Mouse (Mus musculus) midbrain, embryonic 16.5 days (tissue): ENCODE data around the gene Lrrc4c. TPM values are rescaled to one million over a fixed set of nuclear protein-coding genes. Genes with fewer than 3 reads are reported as not detected.

ENCODE experiments used
- ATAC-seq: fragments of 200-750 bp; cut with Nextera tagmentation; 2 replicates; pipeline ENCODE4 v1.8.0; 2017; ENCODE audit warnings: moderate TSS enrichment
- H3K27ac ChIP-seq: fragments of 300-500 bp; sonication (generic); 2 replicates; pipeline ENCODE4 v1.5.1; 2014; ENCODE audit warnings: mild to moderate bottlenecking, low read length, mixed read lengths
- H3K27me3 ChIP-seq: fragments of 300-500 bp; sonication (generic); 2 replicates; pipeline ENCODE4 v1.6.1; 2014; ENCODE audit warnings: low read depth, low read length, mixed read lengths; ENCODE audit not compliant: control insufficient read depth, insufficient read depth
- H3K36me3 ChIP-seq: fragments of 300-500 bp; sonication (generic); 2 replicates; pipeline ENCODE4 v1.6.1; 2014; ENCODE audit warnings: mild to moderate bottlenecking, low read length, moderate library complexity, mixed read lengths; ENCODE audit not compliant: control insufficient read depth, insufficient read depth
- H3K4me1 ChIP-seq: fragments of 300-500 bp; sonication (generic); 2 replicates; pipeline ENCODE4 v1.6.1; 2014; ENCODE audit warnings: mild to moderate bottlenecking, low read length, mixed read lengths; ENCODE audit not compliant: control insufficient read depth, insufficient read depth
- H3K4me2 ChIP-seq: fragments of 300-500 bp; sonication (generic); 2 replicates; pipeline ENCODE4 v1.6.1; 2014; ENCODE audit warnings: mild to moderate bottlenecking, low read length, mixed read lengths
- H3K4me3 ChIP-seq: fragments of 300-500 bp; sonication (generic); 2 replicates; pipeline ENCODE4 v1.5.1; 2014; ENCODE audit warnings: low read depth, mild to moderate bottlenecking, low read length, moderate library complexity, mixed read lengths
- H3K9ac ChIP-seq: fragments of 300-500 bp; sonication (generic); 2 replicates; pipeline ENCODE4 v1.6.1; 2014; ENCODE audit warnings: low read depth, low read length, mixed read lengths
- H3K9me3 ChIP-seq: fragments of 300-500 bp; sonication (generic); replicated peaks from 2 replicates; pipeline ENCODE4 v1.6.1; 2014; ENCODE audit warnings: mild to moderate bottlenecking, low read length, mixed read lengths; ENCODE audit not compliant: control insufficient read depth, poor library complexity, severe bottlenecking
- WGBS: fragments of 180-500 bp; shearing (Covaris S2); extraction: QIAGEN DNeasy Blood & Tissue Kit; methylation state at CpG from one replicate; pipeline ENCODE4 v1.1.7; 2014; 5-methylcytosine and 5-hydroxymethylcytosine counted together
- polyA plus RNA-seq: library from polyadenylated mRNA; unstranded; fragments of >200 nt; fragmentation: Nextera tagmentation; extraction: Ambion mirVana; gene quantifications from 2 replicates; pipeline ENCODE4 v1.2.1, GENCODE M21; 2015

Gene Lrrc4c
- polyA plus RNA-seq, 1 experiment from 2014 or later = 43.3 TPM

DNA sequence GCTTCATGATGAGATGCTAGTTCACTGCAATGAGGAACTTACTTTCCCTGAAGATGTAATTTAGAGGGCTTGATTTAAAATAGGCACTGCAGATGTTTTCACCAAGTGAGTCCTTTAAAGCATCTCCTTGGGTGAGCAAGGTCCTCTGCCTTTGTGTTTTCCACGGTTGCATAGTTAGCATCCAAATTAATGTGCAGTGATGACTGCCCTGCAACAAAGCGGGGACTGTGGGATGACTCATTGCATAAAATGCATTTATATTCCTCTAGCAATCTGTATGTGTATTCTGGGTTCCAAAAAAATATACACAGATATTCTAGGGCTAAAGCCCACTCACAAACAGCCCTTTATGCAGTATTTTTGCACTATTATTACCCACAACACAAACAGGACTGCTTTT lies 1263.2 kb downstream of the Lrrc4c start:
- H3K9me3 ChIP-seq = no peaks in the 10 kb centered on the region

GRCm38 (mm10) chr2:97586322-97586721 lies 1268.4 kb downstream of the Lrrc4c start:
- no peak for ATAC-seq
- H3K4me2 ChIP-seq = no peak overlapping the region

More for the DNA sequence above, 1263.2 kb downstream of the Lrrc4c start:
- no peaks in the 10 kb centered on the region for H3K4me1 ChIP-seq
- no peak for ATAC-seq
- H3K4me3 ChIP-seq = no peak overlapping the region
- no peak overlapping the region for H3K27ac ChIP-seq
- H3K9ac ChIP-seq = no peak overlapping the region
- WGBS = 41% methylated on average over 2 of the region's 2 CpGs
- no peak overlapping the region for H3K4me2 ChIP-seq
- no peaks in the 10 kb centered on the region for H3K36me3 ChIP-seq
- H3K27me3 ChIP-seq = no peaks in the 10 kb centered on the region

DNA sequence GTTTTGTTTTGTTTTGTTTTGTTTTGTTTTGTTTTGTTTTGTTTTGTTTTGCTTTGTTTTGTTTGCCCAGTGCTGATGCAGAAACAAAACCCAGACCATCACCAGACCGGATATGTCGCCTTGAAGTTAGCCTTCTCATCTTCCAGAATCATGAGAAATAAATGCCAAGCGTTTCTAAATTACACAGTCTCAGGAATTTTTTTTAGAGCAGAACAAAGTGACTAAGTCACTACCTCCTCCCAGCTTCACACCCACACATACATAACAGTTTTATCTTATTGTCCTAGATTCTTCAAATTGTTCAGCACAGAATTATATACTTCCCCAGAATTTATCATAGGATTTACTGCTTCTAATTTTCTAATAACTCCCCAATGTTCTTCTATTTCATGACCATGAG lies 1272.6 kb downstream of the Lrrc4c start:
- no peaks in the 10 kb centered on the region for H3K4me1 ChIP-seq
- H3K36me3 ChIP-seq = no peaks in the 10 kb centered on the region
- no peak overlapping the region for H3K4me2 ChIP-seq
- 90% methylated on average over 3 of the region's 3 CpGs for whole genome bisulfite sequencing
- H3K27ac ChIP-seq = no peak overlapping the region
- no peak overlapping the region for H3K9ac ChIP-seq
- no peaks in the 10 kb centered on the region for H3K9me3 ChIP-seq
- ATAC-seq = no peak
- no peaks in the 10 kb centered on the region for H3K27me3 ChIP-seq
- no peak overlapping the region for H3K4me3 ChIP-seq

More at GRCm38 (mm10) chr2:97586322-97586721, 1268.4 kb downstream of the Lrrc4c start:
- no peaks in the 10 kb centered on the region for H3K27me3 ChIP-seq
- H3K27ac ChIP-seq = no peak overlapping the region
- H3K9me3 ChIP-seq = no peaks in the 10 kb centered on the region
- H3K36me3 ChIP-seq = no peaks in the 10 kb centered on the region
- no peak overlapping the region for H3K9ac ChIP-seq
- H3K4me1 ChIP-seq = no peaks in the 10 kb centered on the region
- WGBS = 77% methylated on average over 3 of the region's 3 CpGs
- no peak overlapping the region for H3K4me3 ChIP-seq

GRCm38 (mm10) chr2:97604182-97604581 lies 1286.2 kb downstream of the Lrrc4c start:
- Histone ChIP-seq H3K4me2 (no peak overlapping the region), H3K27ac (no peak overlapping the region), H3K27me3 (no peaks in the 10 kb centered on the region), H3K9me3 (no peaks in the 10 kb centered on the region), H3K9ac (no peak overlapping the region), H3K4me1 (peaks cover 3% of the 10 kb centered on the region; the same call in 1 of the 2 replicates), H3K36me3 (no peaks in the 10 kb centered on the region), H3K4me3 (no peak overlapping the region)
- ATAC-seq = no peak
- WGBS = 48% methylated on average over 3 of the region's 3 CpGs

GRCm38 (mm10) chr2:97604688-97605215 lies 1286.8 kb downstream of the Lrrc4c start:
- H3K9me3 ChIP-seq = no peaks in the 10 kb centered on the region
- ATAC-seq = no peak
- H3K4me2 ChIP-seq = no peak overlapping the region
- peaks cover 3% of the 10 kb centered on the region; the same call in 1 of the 2 replicates for H3K4me1 ChIP-seq
- no peaks in the 10 kb centered on the region for H3K36me3 ChIP-seq
- no peak overlapping the region for H3K27ac ChIP-seq
- 28% methylated on average over 3 of the region's 3 CpGs for WGBS
- no peak overlapping the region for H3K4me3 ChIP-seq
- no peaks in the 10 kb centered on the region for H3K27me3 ChIP-seq
- no peak overlapping the region for H3K9ac ChIP-seq

GRCm38 (mm10) chr2:97609436-97609835 lies 1291.5 kb downstream of the Lrrc4c start:
- Histone ChIP-seq H3K4me2 (no peak overlapping the region), H3K4me1 (peaks cover 3% of the 10 kb centered on the region; the same call in 1 of the 2 replicates), H3K36me3 (no peaks in the 10 kb centered on the region), H3K4me3 (no peak overlapping the region), H3K27ac (no peak overlapping the region), H3K27me3 (no peaks in the 10 kb centered on the region), H3K9me3 (no peaks in the 10 kb centered on the region), H3K9ac (no peak overlapping the region)
- ATAC-seq = no peak

GRCm38 (mm10) chr2:97610566-97610965 lies 1292.6 kb downstream of the Lrrc4c start:
- Histone ChIP-seq H3K27me3 (no peaks in the 10 kb centered on the region), H3K9me3 (no peaks in the 10 kb centered on the region), H3K36me3 (no peaks in the 10 kb centered on the region), H3K27ac (no peak overlapping the region), H3K9ac (no peak overlapping the region), H3K4me2 (no peak overlapping the region), H3K4me3 (no peak overlapping the region), H3K4me1 (no peaks in the 10 kb centered on the region)
- ATAC-seq = no peak
- WGBS = 90% methylated on average over 2 of the region's 2 CpGs

GRCm38 (mm10) chr2:97614724-97615123 lies 1296.8 kb downstream of the Lrrc4c start:
- no peak for ATAC-seq
- no peak overlapping the region for H3K4me2 ChIP-seq
- no peaks in the 10 kb centered on the region for H3K27me3 ChIP-seq
- WGBS = 83% methylated on average over 2 of the region's 2 CpGs
- no peaks in the 10 kb centered on the region for H3K9me3 ChIP-seq
- H3K27ac ChIP-seq = no peak overlapping the region
- no peaks in the 10 kb centered on the region for H3K36me3 ChIP-seq
- H3K9ac ChIP-seq = no peak overlapping the region
- no peaks in the 10 kb centered on the region for H3K4me1 ChIP-seq
- H3K4me3 ChIP-seq = no peak overlapping the region

GRCm38 (mm10) chr2:97618589-97618988 lies 1300.6 kb downstream of the Lrrc4c start:
- no peaks in the 10 kb centered on the region for H3K4me1 ChIP-seq
- no peak overlapping the region for H3K4me3 ChIP-seq
- 90% methylated on average over 1 of the region's 1 CpGs for WGBS
- H3K36me3 ChIP-seq = no peaks in the 10 kb centered on the region
- peaks cover 3% of the 10 kb centered on the region; the same call in 1 of the 2 replicates for H3K9me3 ChIP-seq
- H3K9ac ChIP-seq = no peak overlapping the region
- H3K27me3 ChIP-seq = no peaks in the 10 kb centered on the region
- ATAC-seq = no peak
- H3K4me2 ChIP-seq = no peak overlapping the region
- no peak overlapping the region for H3K27ac ChIP-seq
